ENCODE assay signal across 8 mouse cellular contexts in genomic region chr16:42781096-42782071, GRCm38 (mm10).
DNase-seq lines count a peak whose midpoint lies in the region; ATAC-seq and TF ChIP-seq lines count a peak whose summit lies in the region.

No protein-coding gene starts in this region.

- no peaks in the 10 kb centered on the region for H3K9me3 ChIP-seq in forebrain, postnatal 0 days (ENCODE audit: low read length)

- ATAC-seq in forebrain, postnatal 0 days, result peak; percentile 49
- no peak for ATAC-seq in activated CD4-positive, CD25-positive, alpha-beta regulatory T cell, adult 4 months

- H3K36me3 ChIP-seq in forebrain, postnatal 0 days (ENCODE audit: insufficient read depth), result no peaks in the 10 kb centered on the region

- no peak overlapping the region; the same call in 1 of the 2 replicates for H3K9ac ChIP-seq in forebrain, postnatal 0 days

- H3K4me3 ChIP-seq in forebrain, postnatal 0 days (ENCODE audit: low read depth, low read length), result no peak overlapping the region

- H3K4me1 ChIP-seq in forebrain, postnatal 0 days (ENCODE audit: insufficient read depth), result peaks cover 10% of the 10 kb centered on the region; the same call in 1 of the 2 replicates

- no peak for TF ChIP-seq CTCF in forebrain, postnatal 0 days (IDR thresholded peaks at IDR 0.05; ENCODE audit: low read depth)

- H3K27ac ChIP-seq in forebrain, postnatal 0 days (ENCODE audit: low read depth, low read length), result peak overlapping the region; percentile 84

- WGBS in forebrain, postnatal 0 days, result 12% methylated on average over 12 of the region's 12 CpGs

- DNase-seq in 416B (ENCODE audit: low read depth), result peak; percentile 8
- DNase-seq in ES-CJ7 (ENCODE audit: low read depth, low spot score), result peak; percentile 99
- DNase-seq in forebrain, postnatal 0 days, result peak; percentile 52
- DNase-seq in lung, postnatal 36 days, result peak; percentile 33
- no peak for DNase-seq in urinary bladder, postnatal 36 days (ENCODE audit: low spot score in 2 of 2)
- DNase-seq in right cerebral cortex, adult 18-20 months, result no peak
- no peak for DNase-seq in cerebellum, adult 11-12 months

- no peaks in the 10 kb centered on the region for H3K27me3 ChIP-seq in forebrain, postnatal 0 days (ENCODE audit: insufficient read depth, low read length)

- peak overlapping the region; percentile 10; the same call in 1 of the 2 replicates for H3K4me2 ChIP-seq in forebrain, postnatal 0 days (ENCODE audit: low read depth)

Comparison
In these comparisons a context has a peak if more than half of its experiments do, and no peak if none do; other contexts are left out.
1. DNase-seq: peak in 416B (single experiment), ES-CJ7 (single experiment), forebrain, postnatal 0 days (single experiment) and lung, postnatal 36 days (single experiment); none in urinary bladder, postnatal 36 days (0 of 2), right cerebral cortex, adult 18-20 months (single experiment) and cerebellum, adult 11-12 months (single experiment).